Mouse (Mus musculus): ENCODE data around the gene Gbx2. TPM values are rescaled to one million over a fixed set of nuclear protein-coding genes. Genes with fewer than 3 reads are reported as not detected.

Gbx2 gene
- polyA plus RNA-seq, 1 experiment from 2014 or later: 0.29 TPM

Other genes starting within 250 kb of the Gbx2 start
- gene Asb18, start 83.5 kb upstream of the Gbx2 start, polyA plus RNA-seq (2015; fragmentation: Nextera tagmentation; extraction: Ambion mirVana): 0.56 and 0.70 TPM in 2 replicates
- gene Iqca, start 222.2 kb upstream of the Gbx2 start, polyA plus RNA-seq (2015; fragmentation: Nextera tagmentation; extraction: Ambion mirVana): 0.06 and 0.33 TPM in 2 replicates